Mouse (Mus musculus) midbrain, embryonic 16.5 days (tissue): ENCODE results near the gene Mapk6. TPM values are rescaled to one million over a fixed set of nuclear protein-coding genes. Genes with fewer than 3 reads are reported as not detected.

Experiments
- ATAC-seq: fragments of 200-750 bp; cut with Nextera tagmentation; 2 replicates; pipeline ENCODE4 v1.8.0; 2017; ENCODE audit warnings: moderate TSS enrichment
- H3K27ac ChIP-seq: fragments of 300-500 bp; sonication (generic); 2 replicates; pipeline ENCODE4 v1.5.1; 2014; ENCODE audit warnings: mild to moderate bottlenecking, low read length, mixed read lengths
- H3K27me3 ChIP-seq: fragments of 300-500 bp; sonication (generic); 2 replicates; pipeline ENCODE4 v1.6.1; 2014; ENCODE audit warnings: low read depth, low read length, mixed read lengths; ENCODE audit not compliant: control insufficient read depth, insufficient read depth
- H3K36me3 ChIP-seq: fragments of 300-500 bp; sonication (generic); 2 replicates; pipeline ENCODE4 v1.6.1; 2014; ENCODE audit warnings: mild to moderate bottlenecking, low read length, moderate library complexity, mixed read lengths; ENCODE audit not compliant: control insufficient read depth, insufficient read depth
- H3K4me1 ChIP-seq: fragments of 300-500 bp; sonication (generic); 2 replicates; pipeline ENCODE4 v1.6.1; 2014; ENCODE audit warnings: mild to moderate bottlenecking, low read length, mixed read lengths; ENCODE audit not compliant: control insufficient read depth, insufficient read depth
- H3K4me2 ChIP-seq: fragments of 300-500 bp; sonication (generic); 2 replicates; pipeline ENCODE4 v1.6.1; 2014; ENCODE audit warnings: mild to moderate bottlenecking, low read length, mixed read lengths
- H3K4me3 ChIP-seq: fragments of 300-500 bp; sonication (generic); 2 replicates; pipeline ENCODE4 v1.5.1; 2014; ENCODE audit warnings: low read depth, mild to moderate bottlenecking, low read length, moderate library complexity, mixed read lengths
- H3K9ac ChIP-seq: fragments of 300-500 bp; sonication (generic); 2 replicates; pipeline ENCODE4 v1.6.1; 2014; ENCODE audit warnings: low read depth, low read length, mixed read lengths
- H3K9me3 ChIP-seq: fragments of 300-500 bp; sonication (generic); replicated peaks from 2 replicates; pipeline ENCODE4 v1.6.1; 2014; ENCODE audit warnings: mild to moderate bottlenecking, low read length, mixed read lengths; ENCODE audit not compliant: control insufficient read depth, poor library complexity, severe bottlenecking
- WGBS: fragments of 180-500 bp; shearing (Covaris S2); extraction: QIAGEN DNeasy Blood & Tissue Kit; methylation state at CpG from one replicate; pipeline ENCODE4 v1.1.7; 2014; 5-methylcytosine and 5-hydroxymethylcytosine counted together
- polyA plus RNA-seq: library from polyadenylated mRNA; unstranded; fragments of >200 nt; fragmentation: Nextera tagmentation; extraction: Ambion mirVana; gene quantifications from 2 replicates; pipeline ENCODE4 v1.2.1, GENCODE M21; 2015

Gene Mapk6
- polyA plus RNA-seq, 1 experiment from 2014 or later = 147 TPM

GRCm38 (mm10) chr9:75411584-75411983, 1.8 kb upstream of the Mapk6 start:
- no peak overlapping the region for H3K4me2 ChIP-seq
- peaks cover 19% of the 10 kb centered on the region for H3K4me1 ChIP-seq
- ATAC-seq = no peak
- 89% methylated on average over 9 of the region's 9 CpGs for WGBS
- H3K27me3 ChIP-seq = no peaks in the 10 kb centered on the region
- no peaks in the 10 kb centered on the region; the same call in 1 of the 2 replicates for H3K9me3 ChIP-seq
- no peak overlapping the region for H3K9ac ChIP-seq
- H3K27ac ChIP-seq = no peak overlapping the region
- no peak overlapping the region for H3K4me3 ChIP-seq
- no peaks in the 10 kb centered on the region for H3K36me3 ChIP-seq

- Histone ChIP-seq H3K36me3 (no peaks in the 10 kb centered on the region), H3K9me3 (no peaks in the 10 kb centered on the region; the same call in 1 of the 2 replicates), H3K27me3 (no peaks in the 10 kb centered on the region), H3K27ac (peak overlapping the region; percentile 98), H3K4me1 (peaks cover 19% of the 10 kb centered on the region), H3K9ac (peak overlapping the region; percentile 94), H3K4me2 (peak overlapping the region; percentile 82), H3K4me3 (no peak overlapping the region)
- ATAC-seq = no peak
- 57% methylated on average over 6 of the region's 6 CpGs for WGBS
Measured at GRCm38 (mm10) chr9:75410868-75411487, 1.2 kb upstream of the Mapk6 start.

- Histone ChIP-seq H3K4me1 (peaks cover 19% of the 10 kb centered on the region), H3K9ac (peak overlapping the region; percentile 94), H3K4me3 (peak overlapping the region; percentile 65), H3K9me3 (no peaks in the 10 kb centered on the region), H3K27me3 (no peaks in the 10 kb centered on the region), H3K36me3 (no peaks in the 10 kb centered on the region), H3K27ac (peak overlapping the region; percentile 98), H3K4me2 (peak overlapping the region; percentile 82)
- WGBS = under 1% methylated on average over 67 of the region's 90 CpGs
- ATAC-seq = peak; percentile 89
Measured at GRCm38 (mm10) chr9:75409031-75409851, 564 bp downstream of the Mapk6 start.

- Histone ChIP-seq H3K4me2 (peak overlapping the region; percentile 82), H3K27me3 (no peaks in the 10 kb centered on the region), H3K4me3 (peak overlapping the region; percentile 65), H3K36me3 (no peaks in the 10 kb centered on the region), H3K9ac (peak overlapping the region; percentile 94), H3K9me3 (no peaks in the 10 kb centered on the region), H3K27ac (peak overlapping the region; percentile 98), H3K4me1 (peaks cover 24% of the 10 kb centered on the region)
- 1% methylated on average over 11 of the region's 11 CpGs for WGBS
- no peak for ATAC-seq
Measured at GRCm38 (mm10) chr9:75408204-75408826, 1.5 kb downstream of the Mapk6 start.

- Histone ChIP-seq H3K27me3 (no peaks in the 10 kb centered on the region), H3K9me3 (no peaks in the 10 kb centered on the region), H3K9ac (peak overlapping the region; percentile 3; the same call in 1 of the 2 replicates), H3K27ac (no peak overlapping the region), H3K4me1 (peaks cover 24% of the 10 kb centered on the region), H3K4me3 (peak overlapping the region; percentile 65), H3K4me2 (peak overlapping the region; percentile 82), H3K36me3 (no peaks in the 10 kb centered on the region)
- WGBS = 9% methylated on average over 10 of the region's 10 CpGs
- ATAC-seq = no peak
Measured at GRCm38 (mm10) chr9:75407803-75408202, 2.0 kb downstream of the Mapk6 start.

GRCm38 (mm10) chr9:75406121-75406520, 3.7 kb downstream of the Mapk6 start:
- WGBS = 96% methylated on average over 2 of the region's 2 CpGs
- Histone ChIP-seq H3K4me3 (no peak overlapping the region), H3K27me3 (no peaks in the 10 kb centered on the region), H3K4me1 (peaks cover 31% of the 10 kb centered on the region), H3K4me2 (no peak overlapping the region), H3K9ac (no peak overlapping the region), H3K36me3 (no peaks in the 10 kb centered on the region), H3K27ac (no peak overlapping the region), H3K9me3 (no peaks in the 10 kb centered on the region)
- ATAC-seq = no peak

GRCm38 (mm10) chr9:75403520-75403919, 6.3 kb downstream of the Mapk6 start:
- no peak overlapping the region for H3K4me3 ChIP-seq
- no peak overlapping the region for H3K9ac ChIP-seq
- ATAC-seq = no peak
- no peak overlapping the region for H3K4me2 ChIP-seq
- no peaks in the 10 kb centered on the region for H3K36me3 ChIP-seq
- 74% methylated on average over 3 of the region's 3 CpGs for WGBS
- no peak overlapping the region for H3K27ac ChIP-seq
- H3K4me1 ChIP-seq = peaks cover 24% of the 10 kb centered on the region
- H3K9me3 ChIP-seq = no peaks in the 10 kb centered on the region
- H3K27me3 ChIP-seq = no peaks in the 10 kb centered on the region

GRCm38 (mm10) chr9:75401593-75402504, 8.0 kb downstream of the Mapk6 start:
- Histone ChIP-seq H3K4me2 (no peak overlapping the region), H3K4me1 (peaks cover 13% of the 10 kb centered on the region), H3K4me3 (no peak overlapping the region), H3K9me3 (no peaks in the 10 kb centered on the region), H3K27ac (no peak overlapping the region), H3K9ac (no peak overlapping the region), H3K36me3 (peaks cover 6% of the 10 kb centered on the region; the same call in 1 of the 2 replicates), H3K27me3 (no peaks in the 10 kb centered on the region)
- 77% methylated on average over 20 of the region's 20 CpGs for WGBS
- ATAC-seq = no peak
